Mouse (Mus musculus) frontal cortex, postnatal 10 days (tissue): Measurements from ENCODE around the gene Aco1.
A peak's percentile ranks its signal among the peaks of the same experiment; 100 is the strongest.
"Not testable (repeated sequence)": the region's sequence is repeated elsewhere in the genome, so short reads cannot be mapped to it uniquely, and the experiment has no call there.

Experiments used
- DNase-seq, 2 experiments: peaks; one replicate each; pipeline ENCODE4 v3.0.0; 2022; ENCODE audit warnings: low spot score in 2 of 2, mixed read lengths in 1 of 2

Gene Aco1

DNA sequence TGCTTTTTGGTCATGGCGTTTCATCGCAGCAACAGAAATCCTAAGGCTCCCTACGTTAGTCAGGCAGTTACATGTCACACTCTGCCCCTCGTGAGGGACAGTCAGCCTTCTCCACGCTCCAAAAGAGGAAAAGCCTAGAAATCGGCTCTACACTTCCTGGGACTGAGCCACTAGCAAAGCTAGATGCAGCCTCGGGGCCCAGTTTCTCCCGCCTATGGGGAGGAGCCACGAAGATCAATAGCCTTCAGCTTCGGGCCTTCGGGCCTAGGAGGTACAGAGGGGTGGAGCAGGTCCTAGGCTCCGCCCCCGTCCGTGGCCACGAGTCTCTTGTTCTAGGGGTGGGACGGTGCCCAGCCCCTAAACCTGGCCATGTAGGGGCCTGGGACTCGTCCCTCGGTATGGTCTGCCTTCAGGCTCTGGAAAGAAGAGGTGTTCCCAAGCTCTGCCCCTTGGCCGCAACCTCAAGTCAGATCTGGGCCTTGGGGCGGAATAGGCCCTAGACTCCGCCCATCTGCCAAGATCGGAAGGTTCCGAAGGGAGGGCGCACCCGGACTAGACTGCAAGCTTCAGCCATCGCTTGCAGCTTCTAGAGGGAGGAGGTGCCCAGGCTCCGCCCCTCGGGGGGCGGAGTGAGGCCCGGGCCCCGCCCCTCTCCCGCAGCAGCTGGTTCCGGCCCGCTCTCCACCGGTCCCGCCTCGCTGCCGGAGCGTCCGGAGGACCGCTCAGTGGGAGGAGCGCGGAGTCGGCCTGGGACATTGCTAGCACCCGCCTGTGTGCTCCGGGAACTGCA lies at the start of gene Aco1:
Aco1 (plus strand) TSS at position 339 of the 790 bp plus-strand sequence.
- peak; percentile 95 for DNase-seq

DNA sequence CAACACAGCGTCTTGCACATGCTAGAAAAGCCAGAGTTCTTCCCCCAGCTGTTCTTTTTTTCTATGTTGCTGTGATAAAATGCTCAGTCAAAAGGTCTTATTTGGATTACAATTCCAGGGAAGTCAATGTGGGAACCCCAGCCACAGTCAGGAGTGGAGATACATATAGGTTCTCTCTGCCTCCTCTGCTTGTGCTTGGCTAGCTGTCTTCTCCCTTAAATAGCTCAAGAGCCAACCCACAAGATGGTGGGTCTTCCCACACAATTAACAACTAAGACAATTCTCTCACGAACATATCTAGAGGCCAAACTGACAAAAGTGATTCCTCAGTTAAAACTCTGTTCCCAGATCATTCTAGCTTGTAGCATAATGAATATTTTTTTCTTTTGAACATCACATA lies 47.9 kb upstream of the Aco1 start:
- no peak for DNase-seq

DNA sequence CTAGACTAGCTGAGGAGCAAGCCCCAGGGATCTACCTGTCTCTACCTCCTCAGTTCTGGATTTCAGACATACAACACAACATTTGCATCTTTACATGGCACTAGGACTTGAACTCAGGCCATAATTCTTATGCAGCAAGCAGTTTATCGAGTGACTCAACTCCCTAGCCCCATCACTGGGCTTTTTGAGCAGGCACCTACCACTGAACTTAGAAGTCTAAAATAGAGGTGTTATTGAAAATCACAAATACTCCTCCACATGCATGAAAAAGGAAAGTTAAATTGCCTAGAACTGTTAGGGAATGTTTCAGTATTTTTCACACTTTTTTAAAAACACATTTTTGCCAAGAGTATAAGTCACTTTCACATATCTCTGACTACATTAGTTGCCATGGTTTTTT lies 39.9 kb upstream of the Aco1 start:
- no peak for DNase-seq

DNA sequence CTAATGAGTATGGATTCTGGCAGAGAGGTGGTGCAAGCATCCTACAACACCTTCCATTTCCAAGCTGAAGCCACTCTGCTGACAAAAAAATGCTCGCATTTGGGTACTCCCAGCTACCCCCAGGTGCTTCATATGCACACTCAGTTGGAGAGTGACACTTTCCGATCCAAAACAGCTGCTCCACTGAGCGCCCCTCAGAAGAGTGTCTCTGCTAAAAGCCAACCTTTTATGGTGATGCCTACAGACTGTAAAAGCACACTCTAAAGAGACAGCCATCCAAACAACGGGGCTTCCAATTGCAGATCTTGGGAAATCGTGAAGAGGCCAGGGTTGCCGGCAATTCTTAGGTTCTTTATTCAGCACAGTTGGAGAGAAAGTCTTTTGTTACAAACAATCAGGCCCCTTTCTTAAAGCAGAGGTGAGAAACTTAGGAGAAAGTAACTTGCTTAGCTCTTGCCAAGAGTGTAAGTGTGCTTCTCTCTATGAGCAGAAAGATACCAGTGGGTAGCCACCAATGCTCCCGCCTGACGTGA lies 36.8 kb upstream of the Aco1 start:
- no peak for DNase-seq

DNA sequence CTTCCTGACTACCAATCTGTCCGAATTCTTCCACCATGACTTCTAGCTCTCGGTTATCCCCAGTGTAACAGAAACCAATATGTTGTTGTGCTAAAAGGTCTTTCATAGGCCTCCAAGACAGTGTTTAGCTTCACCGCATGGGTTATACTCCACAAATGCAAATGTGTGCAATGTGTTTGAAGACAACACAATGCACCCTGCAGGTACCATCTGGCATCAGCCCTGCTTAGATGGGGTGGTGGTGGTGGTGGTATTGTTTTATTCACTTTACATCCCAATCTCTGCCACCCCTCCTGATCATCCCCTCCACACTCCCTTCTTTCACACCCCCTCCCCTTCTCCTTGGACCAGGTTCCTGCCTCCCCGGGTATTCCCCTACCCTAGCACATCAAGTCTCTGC lies 34.9 kb upstream of the Aco1 start:
- no peak for DNase-seq

DNA sequence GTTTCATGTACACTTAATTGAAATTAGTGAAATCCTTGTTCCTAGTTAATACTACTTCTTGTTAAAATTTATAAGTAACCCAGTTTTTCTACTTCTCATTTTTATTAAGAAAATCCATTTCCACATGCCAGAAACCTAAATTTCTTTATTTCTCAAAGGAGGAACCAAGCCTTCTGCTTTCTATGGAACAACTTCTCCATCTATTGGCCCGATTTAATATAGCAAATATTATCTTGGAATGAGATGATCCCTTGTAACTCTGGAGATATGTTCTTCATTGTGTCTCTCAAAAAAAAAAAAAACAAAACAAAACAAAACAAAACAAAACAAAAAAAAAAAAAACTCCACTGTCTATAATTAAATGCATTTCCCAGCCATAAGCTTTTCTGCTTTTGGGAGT lies 29.7 kb upstream of the Aco1 start:
- no peak for DNase-seq

DNA sequence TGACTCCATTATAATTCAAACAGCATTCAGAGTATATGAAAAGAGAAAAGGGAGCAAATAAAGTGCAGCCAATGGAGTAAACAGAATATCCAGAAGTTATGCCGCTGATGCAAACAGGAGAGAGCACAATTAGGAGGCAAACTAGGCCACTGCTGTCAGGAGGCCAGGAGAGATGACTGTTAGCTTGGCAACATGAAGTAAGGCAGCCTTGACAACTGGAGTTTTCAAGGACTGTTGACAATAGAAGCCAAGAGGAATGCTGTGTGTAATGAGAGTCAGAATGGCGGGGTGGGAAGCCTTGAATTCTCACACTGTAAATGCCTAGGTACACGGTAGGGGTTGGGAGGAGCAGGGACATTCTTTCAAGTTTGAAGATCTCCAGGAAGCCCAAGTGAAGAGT lies 21.7 kb upstream of the Aco1 start:
- no peak for DNase-seq

DNA sequence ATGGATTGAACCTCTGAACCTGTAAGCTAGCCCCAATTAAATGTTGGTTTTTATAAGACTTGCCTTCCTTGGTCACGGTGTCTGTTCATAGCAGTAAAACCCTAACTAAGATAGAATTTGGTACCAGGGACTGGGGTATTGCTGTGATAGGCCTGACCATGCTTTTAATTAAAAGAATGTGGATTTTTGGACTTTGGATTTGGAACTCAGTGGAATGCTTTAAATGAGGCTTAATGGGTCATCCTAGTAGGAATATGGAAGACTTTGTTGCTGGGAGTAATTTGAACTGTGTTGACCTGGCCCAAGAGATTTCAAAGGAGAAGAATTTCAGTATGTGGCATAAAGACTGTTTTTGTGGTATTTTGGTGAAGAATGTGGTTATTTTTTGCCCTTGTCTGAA lies 20.6 kb upstream of the Aco1 start:
- DNase-seq = not testable (repeated sequence)

DNA sequence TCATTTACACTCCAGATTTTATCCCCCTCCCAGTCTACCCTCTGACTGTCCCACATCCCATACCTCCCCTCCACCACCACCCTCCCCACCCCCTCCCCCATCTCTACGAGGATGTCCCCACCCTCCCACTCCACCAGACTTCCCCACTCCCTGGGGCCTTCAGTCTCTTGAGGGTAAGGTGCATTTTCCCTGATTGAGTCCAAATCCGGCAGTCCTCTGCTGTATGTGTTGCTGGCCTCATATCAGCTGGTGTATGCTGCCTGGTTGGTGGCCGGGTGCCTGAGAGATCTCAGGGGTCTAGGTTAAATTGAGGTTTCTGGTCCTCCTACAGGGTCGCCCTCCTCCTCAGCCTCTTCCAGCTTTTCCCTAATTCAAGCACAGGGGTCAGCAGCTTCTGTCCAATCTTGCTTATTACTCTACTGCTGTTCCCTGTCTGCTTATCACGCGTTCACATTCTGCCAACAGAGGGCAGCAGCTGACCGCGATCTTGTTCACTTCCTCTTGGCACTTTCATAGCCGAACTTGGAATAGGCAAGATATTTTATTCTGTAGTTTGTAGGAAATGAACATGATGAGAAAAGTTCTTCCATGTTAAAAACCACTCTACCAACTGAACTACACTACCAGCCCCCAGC lies 8.3 kb upstream of the Aco1 start:
- DNase-seq = peak; percentile 32 to 62

DNA sequence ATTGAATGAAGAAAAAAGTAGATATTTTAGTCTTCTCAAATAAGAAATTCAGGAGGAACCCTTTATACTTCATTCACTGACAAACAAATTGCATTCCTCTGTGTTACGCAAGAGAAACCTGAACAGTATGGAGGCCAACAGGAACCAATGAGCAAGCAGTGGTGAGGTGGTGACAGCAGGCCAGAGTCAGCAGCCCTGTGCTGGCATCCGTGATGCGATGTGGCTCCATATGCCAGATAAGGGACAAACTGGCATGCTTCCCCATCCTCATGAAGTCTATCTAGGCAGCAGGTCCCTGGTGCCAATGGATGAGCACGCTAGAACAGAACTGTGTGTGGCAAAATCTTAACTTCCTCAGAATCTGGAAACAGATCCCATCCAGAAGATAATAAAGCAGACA lies 6.4 kb upstream of the Aco1 start:
- no peak for DNase-seq

DNA sequence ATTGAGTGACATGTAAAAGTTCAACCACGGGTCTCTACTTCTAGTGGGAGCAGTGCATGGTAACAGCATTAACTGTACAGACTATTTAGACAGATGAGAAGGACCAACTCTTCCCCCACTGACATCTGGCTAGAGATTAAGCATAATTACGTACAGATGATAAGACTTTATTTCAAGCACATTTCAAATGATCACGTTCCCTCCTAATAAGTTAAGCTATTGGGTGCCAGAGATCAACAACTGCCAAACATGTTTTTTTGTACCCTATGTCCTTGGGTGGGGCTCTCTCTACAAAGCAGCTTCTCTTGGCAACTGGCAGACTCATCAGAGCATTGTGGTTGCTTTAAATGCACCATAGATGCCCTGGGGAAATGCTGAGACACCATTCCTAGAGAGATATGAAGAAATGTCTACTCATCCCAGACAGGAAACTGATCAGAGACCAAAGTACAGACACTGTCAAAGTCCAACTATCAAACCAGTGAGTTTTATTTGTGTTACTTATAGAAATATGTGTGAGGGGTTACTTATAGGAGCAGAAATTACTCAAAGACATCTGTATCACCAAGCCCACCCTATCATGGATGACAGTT lies 3.1 kb upstream of the Aco1 start:
- no peak for DNase-seq

DNA sequence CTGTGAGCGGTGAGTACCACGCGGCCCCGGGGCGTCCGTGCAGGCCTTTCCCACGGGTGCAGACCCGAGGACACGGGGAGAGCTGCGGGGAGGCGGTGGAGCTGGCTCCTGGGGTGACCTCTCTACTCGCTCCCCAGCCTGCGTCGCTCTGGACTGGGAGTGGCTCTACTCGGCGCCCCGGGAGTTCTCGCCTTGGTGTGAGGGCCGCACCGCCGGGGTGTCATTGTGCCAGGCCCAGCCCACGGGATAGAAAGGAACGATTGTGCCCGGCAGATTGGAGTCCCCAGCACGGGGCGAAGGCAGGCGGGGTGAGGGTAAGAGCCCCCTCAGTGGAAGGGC lies 621 bp downstream of the Aco1 start:
- no peak for DNase-seq

DNA sequence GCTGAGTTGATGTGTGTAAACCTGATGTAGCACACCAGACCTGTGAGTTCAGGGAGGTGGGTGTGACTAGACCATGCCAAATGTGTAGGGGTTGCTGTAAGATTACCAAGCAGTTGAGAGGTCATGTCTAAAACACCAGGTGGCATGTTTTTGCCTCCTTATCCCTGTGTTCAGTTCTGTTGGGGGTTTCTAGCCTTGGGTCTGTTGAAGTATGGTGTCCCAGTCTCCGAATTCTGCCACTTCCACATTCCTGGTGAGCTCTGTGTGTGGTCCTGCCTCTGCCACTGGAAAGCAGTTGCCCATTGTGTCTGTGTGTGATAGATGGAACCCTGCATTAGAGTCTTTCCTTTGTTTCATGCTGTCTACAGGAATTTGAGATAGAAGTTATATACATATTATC lies 1.7 kb downstream of the Aco1 start:
- DNase-seq = no peak

DNA sequence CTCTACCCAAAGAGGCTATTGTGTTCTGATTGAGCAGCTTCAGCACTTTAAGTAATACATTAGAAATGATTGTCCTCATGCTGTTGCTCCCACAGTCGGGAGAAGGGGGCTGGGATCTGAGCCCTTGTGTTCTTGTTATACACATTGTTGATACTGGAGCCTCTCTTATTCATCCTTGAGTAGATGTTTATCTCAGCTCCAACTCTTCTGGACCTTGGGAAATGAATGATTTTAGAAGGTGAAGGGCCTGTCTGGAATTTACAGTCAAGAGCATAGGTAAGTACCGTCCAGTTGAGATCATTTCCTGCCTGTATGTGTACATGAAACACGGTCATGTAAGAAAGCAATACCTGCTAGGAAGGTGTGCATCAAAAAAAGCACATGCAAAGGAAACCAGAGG lies 2.1 kb downstream of the Aco1 start:
- DNase-seq = no peak

DNA sequence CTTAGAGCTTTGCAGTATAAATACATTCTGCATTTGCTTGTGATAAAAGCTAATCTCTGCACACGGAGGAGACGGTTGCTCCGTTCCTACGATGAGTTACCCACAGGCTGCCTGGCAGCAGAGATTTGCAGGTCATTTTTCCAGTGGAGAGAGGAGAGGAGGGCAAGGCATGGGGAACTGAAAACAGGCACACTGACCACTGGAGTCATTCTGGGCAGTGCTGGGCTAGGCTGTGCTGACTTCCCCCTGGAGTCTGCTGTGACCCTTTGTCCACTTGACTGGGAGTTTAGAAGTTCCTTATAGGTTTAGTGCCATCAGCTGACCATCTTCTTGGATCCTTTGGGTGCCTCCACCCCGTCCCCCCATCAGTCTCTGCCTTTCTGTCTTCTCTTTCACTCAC lies 5.4 kb downstream of the Aco1 start:
- no peak for DNase-seq

DNA sequence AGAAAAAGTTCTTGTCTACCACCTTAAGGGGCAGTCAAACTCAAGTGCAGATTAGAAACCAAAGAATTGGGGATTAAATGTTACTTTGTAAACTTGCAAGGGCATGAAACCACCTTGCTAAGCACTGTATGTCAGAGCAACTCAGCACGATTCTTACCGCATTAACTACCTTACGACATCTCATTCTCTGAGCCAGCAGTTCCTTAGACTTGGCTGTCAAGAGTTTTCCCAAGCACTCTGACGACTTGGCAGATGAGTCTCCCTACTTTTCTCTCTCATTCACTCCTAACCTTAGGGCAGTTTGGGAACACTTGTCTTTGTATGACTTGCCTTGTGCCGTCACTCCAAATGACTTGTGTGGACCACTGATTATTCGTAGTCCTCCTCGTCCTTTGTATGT lies 7.2 kb downstream of the Aco1 start:
- DNase-seq = no peak

DNA sequence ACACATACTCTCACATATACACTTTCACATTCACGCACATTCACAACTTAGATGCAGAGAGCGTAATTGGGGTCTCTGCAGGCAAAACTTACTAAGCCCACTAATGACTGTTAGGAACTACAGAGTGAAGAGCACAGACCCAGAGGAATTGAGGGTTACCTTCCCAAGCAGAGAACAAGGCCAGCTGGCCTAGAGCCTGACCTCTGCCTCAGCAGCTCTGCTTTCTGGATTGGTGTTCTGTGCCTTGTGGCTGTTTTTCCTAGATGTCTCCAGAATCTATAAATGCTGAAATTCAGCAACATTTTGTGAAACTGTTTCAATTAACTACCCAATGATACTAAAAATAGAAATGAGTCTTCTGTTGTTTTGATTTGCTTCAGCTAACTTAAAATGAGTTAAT lies 9.9 kb downstream of the Aco1 start:
- DNase-seq = no peak

DNA sequence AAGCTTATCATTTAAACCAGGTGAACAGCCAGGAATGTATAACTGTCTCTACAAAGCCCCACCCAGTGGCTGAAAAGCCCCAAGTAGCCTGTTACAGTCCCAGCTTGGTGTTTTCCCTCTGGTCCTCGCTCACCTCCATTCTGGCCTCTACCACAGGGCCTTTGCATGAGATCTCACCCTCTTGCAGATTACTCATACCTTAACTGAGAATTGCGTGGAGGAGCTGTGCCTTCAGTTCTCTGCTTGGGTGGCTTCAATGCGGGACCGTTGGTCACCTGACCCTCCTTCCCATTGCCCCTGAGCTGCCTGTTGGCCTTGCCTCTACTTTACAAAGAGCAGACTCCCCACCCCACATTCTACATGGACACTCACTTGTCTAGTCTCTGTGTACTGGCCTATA lies 10.6 kb downstream of the Aco1 start:
- no peak for DNase-seq

DNA sequence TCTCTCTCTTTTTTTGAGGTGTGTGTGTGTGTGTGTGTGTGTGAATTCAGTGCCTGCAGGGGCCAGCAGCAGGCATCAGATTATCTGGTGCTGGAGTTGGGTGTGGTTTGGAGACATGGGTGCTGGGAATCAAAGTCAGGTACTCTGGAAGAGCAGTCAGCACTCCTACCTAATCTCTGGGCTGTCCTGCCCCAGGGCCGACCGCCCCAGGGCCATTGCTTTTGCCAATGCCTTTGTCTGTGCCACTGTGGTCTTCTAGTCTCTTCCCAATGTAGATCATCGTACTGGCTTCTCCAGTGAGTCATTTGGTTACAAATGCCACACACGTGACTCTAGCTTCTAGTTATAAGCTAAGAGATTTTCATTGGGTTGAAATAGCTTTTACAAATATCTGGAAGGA lies 11.9 kb downstream of the Aco1 start:
- DNase-seq = no peak

DNA sequence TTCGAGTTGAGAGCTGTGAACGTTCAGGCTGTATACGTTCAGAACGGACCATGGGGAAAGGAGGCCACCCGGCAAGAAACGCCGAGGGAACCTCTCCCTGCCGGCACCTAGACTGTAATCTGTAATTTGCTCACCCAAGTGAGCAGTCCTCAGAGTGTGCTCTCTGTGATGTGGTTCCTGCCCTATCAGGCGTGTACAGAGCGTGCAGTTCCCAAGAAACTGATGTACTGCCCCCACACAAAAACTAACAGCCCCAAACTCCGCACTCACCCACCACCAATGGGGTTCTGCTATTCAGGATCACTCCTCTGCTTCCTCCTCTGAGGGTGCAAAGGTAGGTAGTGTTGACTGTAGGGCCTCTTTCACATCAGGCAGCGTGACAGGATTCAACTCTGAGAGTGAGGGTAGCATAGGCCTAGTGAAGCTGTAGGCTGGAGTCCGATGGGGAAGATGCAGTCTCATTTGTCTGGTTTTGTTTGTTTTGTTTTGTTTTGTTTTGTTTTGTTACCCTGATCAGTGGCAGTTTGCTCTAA lies 12.7 kb downstream of the Aco1 start:
- no peak for DNase-seq

DNA sequence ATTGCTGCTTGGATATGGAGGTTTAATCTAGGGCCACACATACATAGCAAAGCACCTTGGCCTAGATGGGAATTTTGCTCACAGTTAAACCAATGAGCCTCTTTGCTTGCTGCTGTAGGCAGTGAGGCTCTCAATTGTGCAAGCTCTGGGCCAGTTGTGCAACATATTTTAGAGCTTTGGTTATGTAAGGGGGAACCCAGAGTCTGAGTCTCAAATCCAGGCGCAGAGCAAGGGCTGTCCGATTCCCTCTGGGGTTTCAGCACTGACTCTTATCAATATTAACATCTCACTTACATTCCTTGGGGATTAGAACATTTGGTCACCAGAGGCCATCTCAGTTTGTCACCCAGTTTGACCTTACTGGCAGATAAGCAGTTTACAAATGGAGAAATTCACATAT lies 13.3 kb downstream of the Aco1 start:
- DNase-seq = no peak

DNA sequence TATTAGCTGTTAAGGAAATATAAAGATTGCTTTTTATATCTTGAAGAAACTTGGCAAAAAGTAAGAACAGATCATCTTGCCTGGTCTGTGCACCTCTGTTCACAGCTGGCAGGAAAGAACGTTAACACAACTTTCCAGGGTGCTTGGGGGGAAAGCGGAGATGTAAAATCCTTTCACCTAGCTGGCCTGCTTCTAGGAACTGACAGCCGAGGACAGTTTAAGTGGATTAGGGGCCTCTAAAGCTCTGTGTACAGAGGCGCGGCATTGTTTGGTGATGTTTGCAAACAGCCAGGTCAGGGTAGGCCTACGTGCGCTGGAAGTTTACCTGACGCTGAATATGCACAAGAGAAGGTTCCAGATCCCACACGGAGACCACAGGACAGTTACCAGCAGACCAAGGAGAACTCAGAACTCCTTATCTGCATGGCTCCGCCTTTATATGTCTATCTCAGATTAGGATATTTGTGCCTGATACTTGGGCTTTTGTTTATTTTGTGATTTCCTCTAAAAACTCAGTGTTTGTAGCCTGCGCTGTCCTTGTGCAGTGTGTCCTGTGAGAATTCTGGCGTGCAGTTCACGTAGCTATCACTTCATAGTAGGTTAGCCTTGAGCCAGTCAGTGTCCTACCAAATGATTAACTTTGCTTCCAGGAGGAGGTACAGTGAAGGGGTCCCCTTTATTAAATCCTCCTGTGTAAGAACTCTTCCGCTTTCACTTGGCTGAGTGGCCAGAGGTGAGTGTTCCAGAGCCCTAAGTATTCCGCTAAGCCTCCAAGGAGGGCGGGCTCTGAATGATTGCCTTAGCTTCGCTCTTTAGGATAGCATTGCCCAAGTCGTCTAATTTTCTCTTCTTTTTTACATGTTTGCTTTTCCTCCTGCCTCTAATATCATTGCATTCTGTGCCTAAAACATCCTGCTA lies 14.0 kb downstream of the Aco1 start:
- no peak for DNase-seq
